Mouse (Mus musculus): ENCODE measurements around the gene Klf12.
A peak's percentile ranks its signal among the peaks of the same experiment; 100 is the strongest.

Gene Klf12

GRCm38 (mm10) chr14:100228120-100228519 lies 56.4 kb downstream of the Klf12 start:
- peak; percentile 47 to 67 for DNase-seq

GRCm38 (mm10) chr14:100227717-100228116 lies 56.8 kb downstream of the Klf12 start:
- no peak for DNase-seq

DNA sequence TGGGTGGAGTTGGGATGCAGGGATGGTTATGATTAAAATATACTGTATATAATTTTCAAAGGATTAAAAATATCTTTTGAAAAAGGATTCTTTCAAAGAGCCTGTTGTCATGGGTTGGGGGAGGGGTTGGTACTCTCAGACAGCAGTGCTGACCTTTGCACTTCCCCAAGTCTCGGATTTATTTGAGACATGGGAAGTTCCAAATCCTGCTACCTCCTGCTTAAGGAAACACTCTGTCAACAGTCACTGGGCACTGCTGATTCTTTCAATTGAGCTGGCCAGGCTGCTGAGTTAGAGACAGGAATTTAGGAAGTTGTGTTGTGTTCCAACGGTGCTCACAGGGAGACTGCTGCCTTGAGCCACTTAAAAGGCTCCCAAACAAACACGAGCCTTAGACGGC lies 60.3 kb downstream of the Klf12 start:
- peak; percentile 63 to 65 for DNase-seq

DNA sequence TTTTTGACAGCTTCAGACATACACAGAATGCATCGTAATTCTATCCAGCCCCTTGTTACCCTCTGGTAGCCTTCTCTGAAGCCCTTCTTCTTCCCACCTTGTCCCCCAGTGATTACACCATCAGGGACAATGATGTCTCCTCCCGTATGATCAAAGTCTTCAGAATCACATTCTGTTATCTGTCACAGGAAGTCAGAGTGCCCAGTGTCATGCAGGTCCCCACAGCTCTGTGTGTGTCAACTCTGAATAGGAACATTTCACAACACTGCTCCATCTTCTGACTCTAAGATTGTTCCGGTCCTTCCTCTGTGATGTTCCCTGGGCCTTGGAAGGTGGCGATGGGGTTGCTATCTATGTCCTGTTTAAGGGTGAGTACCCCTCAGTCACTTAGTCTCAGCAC lies 62.2 kb downstream of the Klf12 start:
- no peak for DNase-seq

- no peak for DNase-seq
These were observed 69.2 kb downstream of the Klf12 start for GRCm38 (mm10) chr14:100215213-100215785.

DNA sequence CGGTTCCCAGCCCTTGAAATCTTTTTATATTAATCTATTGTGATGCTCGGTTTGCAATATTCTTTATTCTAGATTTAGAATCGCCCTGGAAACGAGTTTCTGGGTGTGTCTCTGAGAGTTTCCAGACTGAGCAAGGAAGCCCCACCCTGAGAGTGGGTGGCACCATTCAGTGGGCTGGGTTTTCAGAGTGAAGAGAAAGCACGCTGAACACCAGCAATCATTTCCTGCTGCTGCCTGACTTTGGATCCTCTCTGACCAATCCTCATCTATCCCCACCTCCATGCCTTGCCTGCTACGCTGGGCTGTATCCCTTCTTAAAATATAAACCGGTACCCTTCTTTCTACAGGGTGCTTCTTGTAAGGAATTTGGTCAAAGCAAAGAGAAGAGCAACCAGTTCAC lies 71.4 kb downstream of the Klf12 start:
- peak; percentile 26 to 41 for DNase-seq

- DNase-seq: no peak
These were observed 72.7 kb downstream of the Klf12 start for GRCm38 (mm10) chr14:100211826-100212117.

DNA sequence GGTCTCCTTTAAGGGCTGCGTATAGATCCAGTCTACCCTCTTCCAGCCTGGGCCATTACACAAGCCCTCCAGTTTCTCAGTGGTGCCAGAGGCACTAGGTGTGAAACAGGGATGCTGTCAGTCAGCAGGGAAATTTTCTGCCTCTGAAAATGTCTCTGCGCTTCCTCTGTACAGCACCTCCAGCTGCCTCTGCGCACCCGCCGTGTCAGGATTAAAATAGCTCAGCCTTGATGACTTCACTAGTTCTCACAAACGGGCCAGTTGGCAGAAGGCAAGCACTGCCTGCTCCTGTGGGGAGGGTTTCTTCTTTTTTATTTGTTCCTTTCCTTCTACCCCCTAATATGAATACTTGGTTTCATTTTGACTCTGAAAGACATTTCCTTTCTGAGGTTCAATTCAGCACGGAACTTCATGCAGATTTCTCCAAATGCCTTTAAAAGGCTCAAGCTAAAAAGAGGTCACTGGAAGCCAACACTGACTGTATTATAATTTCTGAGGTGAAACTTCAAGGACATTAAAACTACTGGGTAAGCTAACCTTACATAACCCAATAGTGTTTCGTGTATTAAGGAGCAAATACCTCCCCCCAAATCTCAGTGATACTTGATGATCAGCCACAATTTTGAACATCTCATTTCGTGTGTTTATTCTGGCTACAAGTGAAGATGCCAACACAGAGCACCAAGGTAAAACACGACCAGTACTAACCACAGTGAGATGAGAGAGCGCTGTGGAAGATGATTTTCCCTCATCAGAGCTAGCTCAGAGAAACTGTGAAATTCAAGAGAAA lies 73.2 kb downstream of the Klf12 start:
- DNase-seq: peak; percentile 35 to 54

DNA sequence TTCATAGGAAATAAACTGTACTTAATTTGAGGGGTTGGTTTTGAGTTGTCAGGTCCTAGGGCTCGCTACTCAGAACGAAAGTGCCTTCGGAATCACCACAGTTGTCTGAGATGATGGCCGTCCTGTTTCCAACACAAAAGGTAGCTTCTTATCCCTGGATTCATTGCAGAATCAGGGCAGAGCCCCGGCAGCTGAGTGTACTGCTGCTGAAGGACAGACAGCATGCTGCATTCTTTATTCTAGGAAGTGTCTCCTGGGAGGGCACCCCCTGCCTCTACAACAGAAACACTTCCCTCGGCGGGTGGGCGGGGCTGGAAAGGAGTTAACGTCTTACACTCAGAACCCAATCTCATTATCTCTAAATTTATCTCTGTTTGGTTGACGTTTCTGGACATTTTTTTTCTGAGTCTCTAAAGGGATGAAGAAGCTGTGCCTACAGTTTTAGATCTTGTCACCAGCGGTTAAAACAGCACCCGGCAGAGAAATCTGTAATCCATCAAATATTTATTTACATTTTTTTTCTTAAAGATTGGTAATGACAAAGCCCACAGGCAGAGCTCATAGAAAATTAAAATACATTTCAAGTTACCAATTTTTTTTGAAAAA lies 74.6 kb downstream of the Klf12 start:
- DNase-seq: no peak

DNA sequence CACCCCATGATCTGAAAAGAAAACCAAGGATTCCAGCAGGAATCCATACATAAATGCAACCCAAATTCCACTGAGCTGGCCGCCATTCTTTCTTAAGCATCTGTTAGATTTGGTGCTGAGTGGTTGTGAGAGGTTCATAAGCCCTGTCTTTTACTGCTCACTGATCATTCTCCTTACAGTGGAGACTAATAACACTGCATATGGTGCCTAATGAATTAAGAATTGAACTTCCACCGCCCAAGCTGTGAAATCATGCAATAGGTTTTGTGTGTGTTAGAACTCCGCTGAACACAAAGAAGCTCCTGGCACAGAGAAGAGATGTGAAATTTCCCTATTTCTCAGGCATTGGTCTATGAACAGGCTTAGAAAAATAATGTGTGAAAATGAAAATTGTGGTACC lies 77.4 kb downstream of the Klf12 start:
- DNase-seq: no peak

- DNase-seq: no peak
These were observed 78.3 kb downstream of the Klf12 start for GRCm38 (mm10) chr14:100206207-100206606.

DNA sequence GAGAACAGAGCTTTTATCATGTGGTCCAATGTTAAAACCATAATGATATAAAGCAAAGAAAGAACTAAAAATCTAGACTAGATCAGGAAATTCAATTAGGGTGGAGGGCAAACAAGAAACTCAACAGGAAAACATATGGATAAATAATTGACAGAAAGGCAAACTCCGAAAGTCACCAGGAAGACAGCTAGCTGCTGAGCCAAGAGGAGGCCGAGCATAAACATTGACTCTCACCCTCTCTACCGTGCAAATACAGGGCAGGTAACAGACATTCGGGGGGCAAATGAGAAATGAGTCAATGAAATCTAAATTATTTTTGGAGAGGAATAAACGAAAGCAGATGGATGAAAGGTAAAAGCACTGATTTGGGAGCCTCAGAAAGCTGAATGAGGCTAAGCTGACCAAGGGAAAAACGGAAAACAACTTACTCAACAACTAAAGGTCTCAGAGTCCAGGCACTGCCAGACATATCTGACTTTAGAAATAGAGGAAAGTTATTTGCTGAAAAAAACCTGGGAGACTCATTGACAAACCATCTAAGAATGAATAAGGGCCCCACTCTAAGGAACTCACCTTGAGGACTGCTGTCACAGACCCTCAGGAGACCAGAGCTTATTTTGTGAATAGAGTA lies 84.3 kb downstream of the Klf12 start:
- DNase-seq: no peak

- DNase-seq: no peak
These were observed 85.8 kb downstream of the Klf12 start for GRCm38 (mm10) chr14:100198636-100199035.

- DNase-seq: no peak
These were observed 87.3 kb downstream of the Klf12 start for GRCm38 (mm10) chr14:100197199-100197598.

- DNase-seq: no peak
These were observed 94.8 kb downstream of the Klf12 start for GRCm38 (mm10) chr14:100189490-100190197.

DNA sequence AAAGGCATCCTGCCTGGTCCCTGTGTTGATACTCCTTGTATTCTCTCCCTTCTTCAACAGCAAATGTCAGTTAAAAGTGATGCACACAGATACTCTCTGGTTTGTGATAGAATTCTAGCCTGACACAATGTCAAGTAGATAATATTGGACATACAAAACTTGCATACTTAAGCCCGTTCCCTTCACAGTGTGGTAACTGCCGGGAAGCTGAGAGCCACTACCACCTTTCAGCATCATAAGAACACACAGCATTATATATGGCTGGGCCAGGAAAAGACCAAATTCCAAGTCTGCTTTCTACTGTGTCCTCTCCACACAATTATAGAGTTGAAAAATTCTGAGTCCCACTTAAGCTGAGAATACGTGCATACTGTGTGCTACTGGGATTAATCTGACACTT lies 97.1 kb downstream of the Klf12 start:
- DNase-seq: no peak

DNA sequence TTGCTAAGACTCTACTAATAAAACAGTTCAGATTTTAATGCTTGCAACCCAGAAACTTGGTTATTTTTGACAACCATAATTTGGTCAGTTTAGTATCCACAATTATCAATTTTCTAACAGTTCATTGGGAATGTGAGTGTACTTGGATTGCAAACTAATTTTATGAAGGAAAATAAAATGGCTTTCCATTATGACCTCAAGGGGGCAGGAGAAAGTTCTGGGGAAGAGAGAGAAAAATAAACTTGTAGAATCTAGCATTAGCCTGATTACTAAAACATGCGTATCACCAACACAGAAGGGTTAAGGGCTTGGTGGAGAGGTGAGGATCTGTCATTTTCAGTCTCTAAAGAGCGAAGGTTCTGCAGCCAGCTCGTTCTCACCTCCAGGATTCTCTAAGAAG lies 106.7 kb downstream of the Klf12 start:
- no peak for DNase-seq

DNA sequence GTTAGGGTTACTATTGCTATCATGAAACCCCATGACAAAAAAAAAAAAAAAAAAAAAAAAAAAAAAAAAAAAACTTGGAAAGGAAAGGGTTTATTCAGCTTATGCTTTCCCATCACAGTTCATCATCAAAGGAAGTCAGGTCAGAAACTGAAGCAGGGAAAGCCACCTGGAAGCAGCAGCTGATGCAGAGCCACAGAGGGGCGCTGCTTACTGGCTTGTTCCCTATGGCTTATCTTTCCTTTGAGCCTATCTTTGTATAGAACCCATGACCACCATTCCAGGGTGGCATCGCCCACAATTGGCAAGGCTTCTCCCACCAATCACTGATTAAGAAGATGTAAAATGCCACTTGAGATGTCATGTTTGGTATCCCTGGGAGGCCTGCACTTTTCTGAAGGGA lies 119.4 kb downstream of the Klf12 start:
- DNase-seq: no peak

DNA sequence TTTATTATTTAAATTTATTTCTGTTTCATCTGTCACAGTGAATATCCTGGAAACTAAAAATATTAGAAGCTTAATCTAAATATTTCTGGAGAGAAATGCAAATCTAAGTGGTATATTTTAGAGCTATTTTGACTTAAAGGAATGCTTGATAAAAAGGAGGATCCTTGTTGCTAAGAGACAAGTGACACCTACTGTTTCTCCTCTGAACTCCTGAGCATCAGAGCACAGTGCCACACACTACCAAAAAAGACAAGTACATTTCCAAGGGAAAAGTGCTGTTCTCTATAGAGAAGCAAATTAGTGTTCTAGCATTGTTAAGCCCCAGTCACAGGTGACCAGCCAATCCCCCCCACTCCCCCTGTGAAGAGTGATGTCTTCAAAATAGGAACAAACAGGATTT lies 127.8 kb downstream of the Klf12 start:
- DNase-seq: no peak

DNA sequence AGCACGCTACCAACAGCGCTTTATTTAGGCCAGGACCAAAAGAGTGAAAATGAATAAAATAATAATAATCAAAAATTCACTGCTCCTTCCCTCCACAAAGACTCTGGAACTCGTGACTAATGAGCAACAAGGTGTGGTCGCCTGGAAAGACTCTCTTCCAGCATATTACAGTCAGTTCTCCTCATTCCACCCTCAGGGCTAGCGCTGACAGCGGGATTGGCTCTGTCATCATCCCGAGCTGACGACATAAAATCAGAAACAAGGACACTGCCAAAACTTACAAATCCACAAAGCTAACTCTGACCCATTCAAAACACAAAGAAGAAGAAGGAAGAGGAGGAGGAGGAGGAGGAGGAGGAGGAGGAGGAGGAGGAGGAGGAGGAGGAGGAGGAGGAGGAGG lies 136.8 kb downstream of the Klf12 start:
- DNase-seq: no peak

DNA sequence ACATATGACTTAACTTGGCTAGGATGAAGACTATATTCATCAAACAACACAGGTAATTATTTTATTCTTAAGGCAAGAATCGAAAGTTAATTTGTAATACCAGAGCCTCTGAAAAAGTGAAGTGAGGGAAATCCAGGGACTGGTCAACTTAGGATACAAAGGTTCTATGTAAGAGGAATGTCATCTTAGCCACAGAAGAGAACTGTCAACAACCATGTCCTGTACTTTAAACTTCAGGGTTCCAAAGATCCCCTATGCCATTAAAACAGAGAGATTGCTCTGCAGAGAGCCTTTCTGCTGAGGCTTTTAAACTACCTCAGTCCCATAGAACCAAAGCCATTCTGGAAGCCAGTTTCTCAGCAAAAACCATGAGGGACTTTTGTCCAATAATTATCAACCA lies 144.1 kb downstream of the Klf12 start:
- DNase-seq: no peak

DNA sequence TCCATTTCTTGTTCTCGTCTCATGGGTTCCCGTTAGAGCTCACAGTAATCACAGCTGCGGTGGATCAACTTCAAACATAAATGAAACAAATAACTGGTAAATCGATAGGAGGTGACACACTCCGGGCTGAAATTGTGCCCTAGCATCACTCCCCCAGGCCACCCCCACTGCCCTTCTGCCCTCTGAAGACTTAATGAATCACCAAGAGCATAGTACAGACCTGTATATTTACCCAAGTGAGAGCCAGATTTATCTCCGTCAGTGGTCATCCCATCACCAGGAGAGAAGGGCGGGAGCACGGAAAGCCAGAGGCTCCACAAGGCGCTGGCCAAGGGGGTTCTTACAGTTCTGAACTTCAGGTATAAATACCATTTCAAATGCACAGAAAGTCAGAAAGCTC lies 150.2 kb downstream of the Klf12 start:
- peak in 1 of 2 experiments; percentile 19 for DNase-seq

- DNase-seq: no peak
These were observed 152.0 kb downstream of the Klf12 start for GRCm38 (mm10) chr14:100132479-100132878.

All from kidney, adult 8-10 months (tissue).